Mouse (Mus musculus) embryonic facial prominence, embryonic 13.5 days (tissue): Measurements from ENCODE around the gene Hrc. TPM values are rescaled to one million over a fixed set of nuclear protein-coding genes. Genes with fewer than 3 reads are reported as not detected.
A peak's percentile ranks its signal among the peaks of the same experiment; 100 is the strongest.

Experiments
- ATAC-seq: fragments of 200-750 bp; cut with Nextera tagmentation; 2 replicates; pipeline ENCODE4 v1.8.0; 2017; ENCODE audit warnings: low read depth; ENCODE audit not compliant: insufficient number of reproducible peaks, insufficient read depth, low FRiP score, low TSS enrichment
- H3K27ac ChIP-seq: fragments of 300-500 bp; sonication (generic); 2 replicates; pipeline ENCODE4 v1.5.1; 2015; ENCODE audit warnings: moderate library complexity, mild to moderate bottlenecking, inconsistent platforms
- H3K27me3 ChIP-seq: fragments of 300-500 bp; sonication (generic); 2 replicates; pipeline ENCODE4 v1.6.1; 2015; ENCODE audit warnings: mild to moderate bottlenecking, inconsistent platforms
- H3K36me3 ChIP-seq: fragments of 300-500 bp; sonication (generic); 2 replicates; pipeline ENCODE4 v1.6.1; 2015; ENCODE audit warnings: mild to moderate bottlenecking, inconsistent platforms
- H3K4me1 ChIP-seq: fragments of 300-500 bp; sonication (generic); 2 replicates; pipeline ENCODE4 v1.6.1; 2015; ENCODE audit warnings: inconsistent platforms
- H3K4me2 ChIP-seq: fragments of 300-500 bp; sonication (generic); 2 replicates; pipeline ENCODE4 v1.6.1; 2015; ENCODE audit warnings: moderate library complexity, mild to moderate bottlenecking, inconsistent platforms
- H3K4me3 ChIP-seq: fragments of 300-500 bp; sonication (generic); 2 replicates; pipeline ENCODE4 v1.5.1; 2015; ENCODE audit warnings: mild to moderate bottlenecking, inconsistent platforms
- H3K9ac ChIP-seq: fragments of 300-500 bp; sonication (generic); 2 replicates; pipeline ENCODE4 v1.6.1; 2015; ENCODE audit warnings: mild to moderate bottlenecking, inconsistent platforms
- H3K9me3 ChIP-seq: fragments of 300-500 bp; sonication (generic); 2 replicates; pipeline ENCODE4 v1.6.1; 2016; ENCODE audit warnings: inconsistent platforms
- WGBS: fragments of 180-500 bp; shearing (Covaris S2); methylation state at CpG from one replicate; pipeline ENCODE4 v1.1.7; 2015; ENCODE audit warnings: mixed read lengths; 5-methylcytosine and 5-hydroxymethylcytosine counted together
- polyA plus RNA-seq: library from polyadenylated mRNA; unstranded; fragments of >200 nt; fragmentation: Nextera tagmentation; extraction: Ambion mirVana; gene quantifications from 2 replicates; pipeline ENCODE4 v1.2.1, GENCODE M21; 2015

Hrc gene
- polyA plus RNA-seq, 1 experiment from 2014 or later = 2.9 TPM

DNA sequence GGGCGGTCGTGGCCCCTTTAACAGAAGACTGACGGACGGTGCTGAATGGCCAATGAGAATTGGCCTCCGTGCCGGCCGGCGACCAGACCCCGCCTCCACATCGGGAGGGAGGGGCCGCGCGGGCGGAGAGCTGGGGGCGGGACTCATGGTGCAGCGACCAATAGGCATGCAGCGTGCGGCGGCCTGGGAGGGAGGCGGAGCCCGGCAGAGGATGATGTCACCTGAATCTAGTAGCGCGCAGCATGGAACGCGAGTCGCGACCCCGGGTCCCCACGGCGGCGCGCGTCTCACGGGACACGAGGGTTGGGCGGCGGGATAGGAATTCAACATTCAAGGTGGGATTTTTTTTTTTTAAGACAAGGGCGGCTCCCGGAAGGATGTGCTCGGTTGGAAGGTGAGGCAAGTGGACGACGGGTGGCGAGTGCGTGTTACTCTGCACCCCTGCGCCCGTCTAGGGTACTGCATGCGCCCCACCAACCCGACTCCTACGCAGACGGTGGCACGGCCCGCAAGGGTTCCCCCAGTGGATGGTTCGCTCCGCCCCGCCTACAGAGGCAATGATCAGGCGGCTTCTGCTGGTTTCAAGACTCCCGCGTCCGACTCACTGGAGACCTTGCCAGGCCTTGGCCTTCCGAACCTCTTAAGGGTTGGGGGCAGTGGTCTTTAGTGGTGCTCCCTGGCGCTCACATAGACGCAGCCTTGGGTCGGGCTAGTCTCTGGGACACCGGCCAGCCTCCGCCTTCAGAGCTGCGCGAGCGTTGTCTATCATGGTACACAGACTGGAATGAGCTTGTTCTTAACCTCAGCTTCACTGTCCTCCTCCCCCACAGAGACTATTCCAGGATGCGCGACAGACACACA, 32.2 kb downstream of the Hrc start:
- 0 out of 2 replicates have a peak, but pooled peaks cover 2% of the 10 kb centered on the region for H3K36me3 ChIP-seq
- peak overlapping the region; percentile 70 for H3K4me3 ChIP-seq
- WGBS = under 1% methylated on average over 68 of the region's 70 CpGs
- H3K4me2 ChIP-seq = peak overlapping the region; percentile 95
- H3K4me1 ChIP-seq = peaks cover 35% of the 10 kb centered on the region
- H3K27me3 ChIP-seq = peaks cover 63% of the 10 kb centered on the region
- H3K27ac ChIP-seq = peak overlapping the region; percentile 68
- peak; percentile 85 for ATAC-seq
- H3K9ac ChIP-seq = peak overlapping the region; percentile 80
- no peaks in the 10 kb centered on the region for H3K9me3 ChIP-seq

DNA sequence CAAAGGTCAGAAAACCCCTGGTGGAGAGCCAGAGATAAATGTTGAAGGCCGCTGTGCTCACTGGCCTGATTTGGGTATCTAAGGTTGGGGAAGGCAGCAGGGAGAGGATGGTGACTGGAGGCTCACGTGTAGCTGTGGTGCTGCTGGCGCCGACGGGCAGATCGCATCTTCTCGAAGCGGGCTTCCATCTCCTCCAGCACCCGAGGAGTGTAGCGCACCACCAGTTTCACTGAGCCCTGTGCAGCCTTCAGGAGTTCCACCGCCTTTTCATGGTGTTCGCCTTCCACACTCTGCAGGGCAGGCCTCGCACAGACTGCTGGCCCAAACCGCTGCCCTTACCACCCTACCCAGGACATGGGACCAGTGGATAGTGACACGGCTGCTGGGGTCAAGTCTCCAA, 33.1 kb downstream of the Hrc start:
- H3K36me3 ChIP-seq = peaks cover 12% of the 10 kb centered on the region
- peaks cover 32% of the 10 kb centered on the region for H3K4me1 ChIP-seq
- peak overlapping the region; percentile 95 for H3K4me2 ChIP-seq
- H3K9ac ChIP-seq = no peak overlapping the region; the same call in 1 of the 2 replicates
- H3K27me3 ChIP-seq = peaks cover 53% of the 10 kb centered on the region
- H3K9me3 ChIP-seq = no peaks in the 10 kb centered on the region
- WGBS = 83% methylated on average over 15 of the region's 15 CpGs
- no peak overlapping the region for H3K27ac ChIP-seq
- peak overlapping the region; percentile 70 for H3K4me3 ChIP-seq
- no peak for ATAC-seq

DNA sequence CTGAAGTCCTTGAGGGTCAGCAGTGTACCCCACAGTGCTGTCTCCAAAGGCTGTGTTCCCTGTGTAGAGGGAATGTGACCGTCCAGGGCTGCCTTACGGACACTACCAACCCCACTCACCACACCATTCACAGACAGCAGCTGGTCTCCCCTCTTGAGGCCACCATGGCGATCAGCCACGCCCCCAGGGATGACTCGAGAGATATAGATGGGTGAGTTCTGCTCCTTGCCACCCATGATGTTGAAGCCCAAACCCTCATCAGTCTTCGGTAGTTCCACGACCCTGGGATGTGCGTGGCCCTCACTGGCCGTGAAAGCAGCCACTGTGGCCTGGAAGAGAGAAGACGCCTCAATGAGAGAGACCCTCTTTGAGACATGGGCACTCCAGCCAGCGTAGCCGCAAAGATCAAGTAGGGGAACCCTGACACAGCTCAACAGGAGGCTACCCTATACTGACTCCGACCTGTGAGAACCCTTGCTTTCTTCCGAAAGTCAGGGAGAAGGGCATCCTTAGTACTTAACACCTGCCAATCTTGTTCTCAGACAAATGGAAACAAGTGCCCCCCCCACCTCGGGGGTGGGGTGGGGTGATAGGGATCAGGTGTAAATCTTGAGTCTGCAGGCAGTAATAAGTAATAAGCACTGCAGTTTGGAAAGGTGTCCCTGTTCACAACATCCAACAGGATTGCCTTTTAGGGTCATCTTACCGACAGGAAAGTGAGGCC, 34.1 kb downstream of the Hrc start:
- Histone ChIP-seq H3K9me3 (no peaks in the 10 kb centered on the region), H3K27me3 (peaks cover 43% of the 10 kb centered on the region), H3K27ac (no peak overlapping the region), H3K9ac (no peak overlapping the region), H3K4me2 (peak overlapping the region; percentile 92), H3K4me3 (0 out of 2 replicates have a peak overlapping the region, but pooled peaks have one; percentile 51), H3K36me3 (peaks cover 21% of the 10 kb centered on the region), H3K4me1 (peaks cover 32% of the 10 kb centered on the region)
- no peak for ATAC-seq
- WGBS = 74% methylated on average over 16 of the region's 16 CpGs

DNA sequence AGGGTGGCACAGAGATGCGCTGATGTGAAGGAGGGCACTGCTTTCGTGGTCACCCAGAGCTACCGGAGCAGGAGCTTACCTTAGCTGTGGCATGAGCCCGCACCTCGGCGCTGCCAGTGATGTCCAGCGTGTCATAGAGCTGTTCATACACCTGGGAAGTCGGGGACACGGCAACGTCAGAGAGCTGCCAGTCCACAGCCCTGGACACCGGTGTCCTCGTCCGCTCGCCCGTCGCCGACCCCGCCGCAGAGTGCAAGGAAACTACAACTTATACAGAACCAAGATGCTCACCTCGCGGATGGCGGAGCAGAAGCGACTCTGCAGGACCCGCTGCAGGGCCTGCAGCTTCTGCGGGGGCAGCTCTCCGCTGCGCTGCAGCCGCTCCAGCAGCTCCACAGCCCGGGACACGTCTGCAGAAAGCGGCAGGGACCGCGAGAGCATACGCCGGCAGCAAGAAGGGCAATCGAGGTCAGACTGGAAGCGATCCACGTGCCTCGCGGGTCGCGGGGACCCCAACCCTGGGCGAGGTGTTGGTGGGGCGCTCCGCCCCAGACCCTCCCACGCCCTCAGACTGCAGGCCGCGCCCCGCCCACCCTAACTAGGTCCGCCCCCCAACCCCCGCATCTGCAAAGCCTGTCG, 34.9 kb downstream of the Hrc start:
- peaks cover 27% of the 10 kb centered on the region for H3K36me3 ChIP-seq
- H3K27ac ChIP-seq = no peak overlapping the region
- peak overlapping the region; percentile 69 for H3K9ac ChIP-seq
- WGBS = 10% methylated on average over 52 of the region's 52 CpGs
- peaks cover 32% of the 10 kb centered on the region for H3K4me1 ChIP-seq
- peak overlapping the region; percentile 51 for H3K4me3 ChIP-seq
- no peaks in the 10 kb centered on the region for H3K9me3 ChIP-seq
- peaks cover 36% of the 10 kb centered on the region for H3K27me3 ChIP-seq
- ATAC-seq = peak; percentile 6
- peak overlapping the region; percentile 92 for H3K4me2 ChIP-seq

DNA sequence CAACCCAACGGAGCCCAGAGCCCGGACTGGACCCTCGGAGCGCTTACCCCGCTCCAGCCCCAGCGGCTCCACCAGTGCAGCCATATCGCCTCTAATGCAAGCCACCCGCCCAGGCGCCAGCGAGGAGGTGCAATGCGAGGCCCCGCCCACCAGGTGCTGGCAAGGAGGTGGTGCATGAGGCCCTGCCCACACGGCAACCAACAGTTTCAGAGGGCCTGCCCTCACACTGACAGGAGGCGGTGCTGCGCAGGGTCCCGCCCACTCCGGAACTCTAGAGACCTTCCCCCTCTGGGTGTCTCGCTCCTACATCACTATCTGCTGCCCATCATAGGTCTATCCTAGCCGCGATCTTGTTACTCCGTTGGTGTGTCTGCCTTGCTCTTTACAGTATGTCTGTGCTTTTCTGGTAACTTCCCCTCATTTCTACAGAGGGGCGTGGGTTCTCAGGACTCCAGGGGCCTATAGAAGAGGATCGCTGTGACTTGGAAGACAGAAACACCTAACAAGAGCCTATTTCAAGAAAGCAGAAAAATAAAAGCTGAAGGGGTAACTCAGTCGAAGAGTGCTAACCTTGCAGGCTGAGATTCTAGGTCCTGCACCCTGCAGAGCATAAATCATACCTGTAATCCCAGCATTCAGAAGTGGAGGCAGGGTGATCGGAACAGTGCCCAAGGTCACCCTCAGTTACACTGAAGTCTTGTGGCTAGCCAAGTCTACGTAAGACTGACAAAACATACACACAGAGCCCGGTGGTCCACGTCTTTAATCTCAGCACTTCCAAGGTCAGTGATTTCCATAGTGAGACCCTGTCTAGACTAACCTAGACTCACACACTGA, 35.6 kb downstream of the Hrc start, which contains the start of gene Lin7b:
Gene Lin7b, minus strand, starts transcription at position 109 of the 837 bp plus-strand sequence.
- Histone ChIP-seq H3K4me3 (peak within 1 kb of the TSS; percentile 51), H3K4me1 (peaks cover 29% of the 10 kb centered on the region), H3K27me3 (peaks cover 28% of the 10 kb centered on the region), H3K9ac (peak within 1 kb of the TSS; percentile 69), H3K4me2 (peak within 1 kb of the TSS; percentile 92), H3K36me3 (peaks cover 33% of the 10 kb centered on the region), H3K27ac (no peak within 1 kb of the TSS), H3K9me3 (no peaks in the 10 kb centered on the region)
- ATAC-seq = peak; percentile 73
- 10% methylated on average over 28 of the region's 28 CpGs for WGBS

DNA sequence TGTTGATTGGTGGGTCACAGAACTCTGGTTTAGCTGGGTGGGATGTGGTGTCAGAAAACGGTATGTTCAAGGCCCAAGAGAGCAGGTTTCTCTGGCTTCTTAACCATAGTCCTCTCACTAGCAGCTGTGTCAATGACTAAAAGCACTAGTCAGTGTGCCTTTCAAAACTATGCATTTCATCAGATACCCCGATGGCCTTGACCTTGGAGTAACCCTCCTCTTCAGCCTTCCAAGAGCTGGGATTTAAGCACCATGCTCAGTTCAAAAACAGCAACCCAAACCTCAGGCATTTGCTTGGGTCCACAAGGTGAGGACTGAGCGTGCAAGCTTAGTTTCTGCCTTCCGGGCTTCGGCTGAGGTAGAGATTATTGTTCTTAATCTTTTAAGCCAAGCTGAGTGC, 37.3 kb downstream of the Hrc start:
- no peaks in the 10 kb centered on the region for H3K9me3 ChIP-seq
- no peak overlapping the region for H3K4me2 ChIP-seq
- peaks cover 20% of the 10 kb centered on the region for H3K4me1 ChIP-seq
- no peak overlapping the region for H3K9ac ChIP-seq
- peaks cover 23% of the 10 kb centered on the region for H3K27me3 ChIP-seq
- no peak for ATAC-seq
- no peak overlapping the region for H3K4me3 ChIP-seq
- no peak overlapping the region for H3K27ac ChIP-seq
- WGBS = 82% methylated on average over 5 of the region's 5 CpGs
- peaks cover 50% of the 10 kb centered on the region for H3K36me3 ChIP-seq

DNA sequence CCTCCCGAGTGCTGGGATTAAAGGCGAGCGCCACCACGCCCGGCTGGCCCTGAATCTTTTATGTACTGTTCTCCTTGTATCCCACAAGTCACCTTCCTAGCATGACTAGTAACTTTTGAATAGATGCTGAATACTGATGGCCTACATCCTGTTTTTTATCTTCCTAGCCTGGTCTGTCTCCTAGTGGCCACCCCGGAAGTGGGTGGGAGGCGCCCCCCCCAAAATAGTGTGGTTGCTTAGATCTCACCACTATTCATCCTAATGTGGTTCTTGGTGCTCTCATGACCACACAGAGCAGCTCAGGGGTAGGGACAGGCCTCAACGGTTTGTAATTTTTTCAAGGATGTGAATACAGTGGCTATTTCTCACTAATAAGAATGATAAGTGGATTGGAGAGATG, 39.5 kb downstream of the Hrc start:
- peaks cover 72% of the 10 kb centered on the region for H3K36me3 ChIP-seq
- H3K27ac ChIP-seq = no peak overlapping the region
- no peak for ATAC-seq
- H3K4me3 ChIP-seq = no peak overlapping the region
- peaks cover 12% of the 10 kb centered on the region for H3K4me1 ChIP-seq
- no peaks in the 10 kb centered on the region for H3K9me3 ChIP-seq
- no peak overlapping the region for H3K4me2 ChIP-seq
- H3K9ac ChIP-seq = no peak overlapping the region
- WGBS = 94% methylated on average over 8 of the region's 8 CpGs
- H3K27me3 ChIP-seq = peaks cover 7% of the 10 kb centered on the region

DNA sequence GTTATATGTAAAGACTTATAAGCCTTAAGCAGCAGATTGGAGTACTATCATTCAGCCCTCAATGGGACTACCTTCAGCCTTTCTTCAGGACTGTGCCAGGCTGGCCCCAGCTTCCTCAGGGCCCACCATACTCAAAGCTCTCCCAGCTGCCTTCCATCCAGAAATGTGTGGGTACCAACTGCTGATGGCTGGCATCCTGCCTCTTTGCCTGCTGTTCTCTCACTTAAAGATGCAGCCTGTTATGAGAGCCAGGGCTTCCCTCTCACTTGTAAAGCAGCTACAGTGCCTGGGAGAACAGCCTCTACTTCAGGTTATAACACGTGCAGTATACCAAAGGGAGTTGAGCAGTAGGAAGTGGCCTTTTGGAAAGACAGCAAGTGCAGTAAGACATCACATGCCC, 41.0 kb downstream of the Hrc start:
- Histone ChIP-seq H3K4me1 (no peaks in the 10 kb centered on the region), H3K4me2 (no peak overlapping the region), H3K27me3 (no peaks in the 10 kb centered on the region), H3K27ac (no peak overlapping the region), H3K36me3 (peaks cover 86% of the 10 kb centered on the region), H3K9me3 (no peaks in the 10 kb centered on the region), H3K9ac (no peak overlapping the region), H3K4me3 (no peak overlapping the region)
- 91% methylated on average over 1 of the region's 1 CpGs for WGBS
- ATAC-seq = no peak

DNA sequence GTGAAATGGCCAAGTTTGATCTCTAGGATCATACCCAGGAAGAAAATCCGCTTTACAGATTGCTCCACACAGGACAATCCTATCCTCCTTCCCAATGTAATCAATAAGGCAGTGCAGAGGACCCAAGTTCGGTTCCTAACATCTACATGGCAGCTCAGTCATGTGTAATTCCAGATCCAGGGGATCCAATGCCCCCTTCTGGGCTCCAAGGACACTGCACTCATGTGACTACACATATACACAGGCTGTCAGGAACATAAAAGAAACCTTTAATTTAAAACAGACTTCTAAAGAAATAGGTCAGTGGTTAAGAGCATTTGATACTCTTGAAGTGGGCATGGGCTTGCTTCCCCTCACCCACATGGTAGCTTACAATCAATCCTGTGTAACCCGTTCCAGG, 51.0 kb downstream of the Hrc start:
- peaks cover 99% of the 10 kb centered on the region for H3K36me3 ChIP-seq
- H3K4me1 ChIP-seq = no peaks in the 10 kb centered on the region
- no peak overlapping the region for H3K4me3 ChIP-seq
- no peak for ATAC-seq
- H3K4me2 ChIP-seq = no peak overlapping the region
- H3K9ac ChIP-seq = no peak overlapping the region
- no peaks in the 10 kb centered on the region for H3K27me3 ChIP-seq
- no peaks in the 10 kb centered on the region for H3K9me3 ChIP-seq
- no peak overlapping the region for H3K27ac ChIP-seq
- 69% methylated on average over 3 of the region's 3 CpGs for WGBS
